Mouse (Mus musculus) splenic B cell, adult 2 months (primary cell): ENCODE measurements at regions not wholly inside any gene's neighbourhood (a gene's known extent, or its start where the extent isn't known, plus 50 kb on each side); places are given as distances from the start of the nearest gene placed in this dataset.
"Not testable (repeated sequence)": the region's sequence is repeated elsewhere in the genome, so short reads cannot be mapped to it uniquely, and the experiment has no call there.

Source experiments
- DNase-seq: peaks from one replicate; pipeline ENCODE4 v3.0.0-alpha.2; 2011; ENCODE audit warnings: low read depth, low spot score
- H3K27me3 ChIP-seq: 2 replicates; pipeline ENCODE4 v1.6.1; 2012; ENCODE audit warnings: mild to moderate bottlenecking, low read length, moderate library complexity, mixed read lengths; ENCODE audit not compliant: control insufficient read depth, poor library complexity, insufficient read depth, severe bottlenecking
- H3K36me3 ChIP-seq: 2 replicates; pipeline ENCODE4 v1.6.1; 2012; ENCODE audit warnings: mild to moderate bottlenecking, low read length, moderate library complexity, mixed read lengths; ENCODE audit not compliant: control insufficient read depth, poor library complexity, insufficient read depth, severe bottlenecking

GRCm38 (mm10) chr17:84844950-84845349, 54.4 kb upstream of the Lrpprc start:
- peak; percentile 60 for DNase-seq
- no peaks in the 10 kb centered on the region for H3K27me3 ChIP-seq
- no peaks in the 10 kb centered on the region for H3K36me3 ChIP-seq

GRCm38 (mm10) chr17:84846141-84846540, 55.6 kb upstream of the Lrpprc start:
- no peaks in the 10 kb centered on the region for H3K27me3 ChIP-seq
- H3K36me3 ChIP-seq, result no peaks in the 10 kb centered on the region
- no peak for DNase-seq

GRCm38 (mm10) chr17:84848385-84849030, 57.9 kb upstream of the Lrpprc start:
- DNase-seq, result no peak
- no peaks in the 10 kb centered on the region for H3K27me3 ChIP-seq
- no peaks in the 10 kb centered on the region for H3K36me3 ChIP-seq

- no peak for DNase-seq
- Histone ChIP-seq H3K27me3 (no peaks in the 10 kb centered on the region), H3K36me3 (no peaks in the 10 kb centered on the region)
Measured at GRCm38 (mm10) chr17:84849031-84849405, 58.4 kb upstream of the Lrpprc start.

- no peak for DNase-seq
- no peaks in the 10 kb centered on the region for H3K27me3 ChIP-seq
Measured at GRCm38 (mm10) chr17:84850464-84850863, 59.9 kb upstream of the Lrpprc start.

GRCm38 (mm10) chr17:84850893-84851292, 60.3 kb upstream of the Lrpprc start:
- DNase-seq, result no peak
- no peaks in the 10 kb centered on the region for H3K27me3 ChIP-seq

More at GRCm38 (mm10) chr17:84850464-84850863, 59.9 kb upstream of the Lrpprc start:
- H3K36me3 ChIP-seq, result no peaks in the 10 kb centered on the region

GRCm38 (mm10) chr17:84856971-84857370, 66.4 kb upstream of the Lrpprc start:
- H3K36me3 ChIP-seq, result no peaks in the 10 kb centered on the region
- no peak for DNase-seq
- H3K27me3 ChIP-seq, result no peaks in the 10 kb centered on the region

More at GRCm38 (mm10) chr17:84850893-84851292, 60.3 kb upstream of the Lrpprc start:
- no peaks in the 10 kb centered on the region for H3K36me3 ChIP-seq

GRCm38 (mm10) chr17:84858830-84859229, 68.2 kb upstream of the Lrpprc start:
- no peaks in the 10 kb centered on the region for H3K27me3 ChIP-seq
- no peaks in the 10 kb centered on the region for H3K36me3 ChIP-seq
- DNase-seq, result no peak

- H3K27me3 ChIP-seq, result no peaks in the 10 kb centered on the region
- no peaks in the 10 kb centered on the region for H3K36me3 ChIP-seq
- peak; percentile 48 for DNase-seq
Measured at GRCm38 (mm10) chr17:84859916-84860315, 69.3 kb upstream of the Lrpprc start.

GRCm38 (mm10) chr17:84860835-84861234, 70.2 kb upstream of the Lrpprc start:
- DNase-seq, result no peak
- H3K27me3 ChIP-seq, result no peaks in the 10 kb centered on the region
- no peaks in the 10 kb centered on the region for H3K36me3 ChIP-seq

GRCm38 (mm10) chr17:84864231-84864630, 73.6 kb upstream of the Lrpprc start:
- not testable (repeated sequence) for H3K27me3 ChIP-seq, H3K36me3 ChIP-seq, DNase-seq

- DNase-seq, result no peak
- H3K36me3 ChIP-seq, result no peaks in the 10 kb centered on the region
- no peaks in the 10 kb centered on the region for H3K27me3 ChIP-seq
Measured at GRCm38 (mm10) chr17:84865158-84865557, 74.6 kb upstream of the Lrpprc start.

- Histone ChIP-seq H3K36me3 (no peaks in the 10 kb centered on the region), H3K27me3 (no peaks in the 10 kb centered on the region)
- no peak for DNase-seq
Measured at GRCm38 (mm10) chr17:84865566-84865965, 75.0 kb upstream of the Lrpprc start.

GRCm38 (mm10) chr17:84869074-84869722, 78.6 kb upstream of the Lrpprc start:
- DNase-seq, result no peak
- Histone ChIP-seq H3K36me3 (no peaks in the 10 kb centered on the region), H3K27me3 (no peaks in the 10 kb centered on the region)

- no peaks in the 10 kb centered on the region for H3K27me3 ChIP-seq
- no peak for DNase-seq
- H3K36me3 ChIP-seq, result no peaks in the 10 kb centered on the region
Measured at GRCm38 (mm10) chr17:84873554-84873953, 83.0 kb upstream of the Lrpprc start.
